Mouse (Mus musculus) midbrain, embryonic 10.5 days (tissue): ENCODE measurements around the gene Spcs3. TPM values are rescaled to one million over a fixed set of nuclear protein-coding genes. Genes with fewer than 3 reads are reported as not detected.
A peak's percentile ranks its signal among the peaks of the same experiment; 100 is the strongest.

Experiments
- DNase-seq: peaks from one replicate; pipeline ENCODE4 v3.0.0-alpha.2; 2017; ENCODE audit warnings: low spot score
- H3K27ac ChIP-seq: fragments of 300-500 bp; sonication (generic); replicated peaks from 2 replicates; pipeline ENCODE4 v1.5.1; 2016; ENCODE audit warnings: mild to moderate bottlenecking
- H3K27me3 ChIP-seq: fragments of 300-500 bp; sonication (generic); 2 replicates; pipeline ENCODE4 v1.6.1; 2016; ENCODE audit warnings: low read depth, mild to moderate bottlenecking; ENCODE audit not compliant: poor library complexity, severe bottlenecking
- H3K36me3 ChIP-seq: fragments of 300-500 bp; sonication (generic); 2 replicates; pipeline ENCODE4 v1.6.1; 2016; ENCODE audit warnings: mild to moderate bottlenecking, moderate library complexity
- H3K4me1 ChIP-seq: fragments of 300-500 bp; sonication (generic); 2 replicates; pipeline ENCODE4 v1.6.1; 2016
- H3K4me3 ChIP-seq: fragments of 300-500 bp; sonication (generic); 2 replicates; pipeline ENCODE4 v1.5.1; 2016; ENCODE audit warnings: mild to moderate bottlenecking, moderate library complexity
- H3K9me3 ChIP-seq: fragments of 300-500 bp; sonication (generic); replicated peaks from 2 replicates; pipeline ENCODE4 v1.6.1; 2016; ENCODE audit warnings: mild to moderate bottlenecking
- WGBS: fragments of 180-500 bp; shearing (Covaris S2); methylation state at CpG from one replicate; pipeline ENCODE4 v1.1.7; 2016; 5-methylcytosine and 5-hydroxymethylcytosine counted together
- polyA plus RNA-seq: library from polyadenylated mRNA; unstranded; fragments of >200 nt; fragmentation: Nextera tagmentation; extraction: Ambion mirVana; gene quantifications from 2 replicates; pipeline ENCODE4 v1.2.1, GENCODE M21; 2016

Spcs3 gene
- polyA plus RNA-seq, 1 experiment from 2014 or later, result 95.5 TPM

- Histone ChIP-seq H3K36me3 (no peaks in the 10 kb centered on the region), H3K9me3 (no peaks in the 10 kb centered on the region), H3K4me3 (no peak overlapping the region), H3K27me3 (peaks cover 12% of the 10 kb centered on the region), H3K27ac (no peak overlapping the region), H3K4me1 (no peaks in the 10 kb centered on the region)
- 63% methylated on average over 3 of the region's 3 CpGs for WGBS
- no peak for DNase-seq
Measured at GRCm38 (mm10) chr8:54493915-54494314, 35.9 kb downstream of the Spcs3 start.

- H3K27ac ChIP-seq, result no peak overlapping the region
- no peak overlapping the region for H3K4me3 ChIP-seq
- peaks cover 12% of the 10 kb centered on the region for H3K27me3 ChIP-seq
- WGBS, result 17% methylated on average over 6 of the region's 6 CpGs
- H3K36me3 ChIP-seq, result no peaks in the 10 kb centered on the region
- peak; percentile 46 for DNase-seq
- no peaks in the 10 kb centered on the region for H3K9me3 ChIP-seq
- H3K4me1 ChIP-seq, result no peaks in the 10 kb centered on the region
Measured at GRCm38 (mm10) chr8:54493110-54493509, 36.7 kb downstream of the Spcs3 start.

GRCm38 (mm10) chr8:54491934-54492333 lies 37.9 kb downstream of the Spcs3 start:
- WGBS, result 88% methylated on average over 4 of the region's 4 CpGs

DNA sequence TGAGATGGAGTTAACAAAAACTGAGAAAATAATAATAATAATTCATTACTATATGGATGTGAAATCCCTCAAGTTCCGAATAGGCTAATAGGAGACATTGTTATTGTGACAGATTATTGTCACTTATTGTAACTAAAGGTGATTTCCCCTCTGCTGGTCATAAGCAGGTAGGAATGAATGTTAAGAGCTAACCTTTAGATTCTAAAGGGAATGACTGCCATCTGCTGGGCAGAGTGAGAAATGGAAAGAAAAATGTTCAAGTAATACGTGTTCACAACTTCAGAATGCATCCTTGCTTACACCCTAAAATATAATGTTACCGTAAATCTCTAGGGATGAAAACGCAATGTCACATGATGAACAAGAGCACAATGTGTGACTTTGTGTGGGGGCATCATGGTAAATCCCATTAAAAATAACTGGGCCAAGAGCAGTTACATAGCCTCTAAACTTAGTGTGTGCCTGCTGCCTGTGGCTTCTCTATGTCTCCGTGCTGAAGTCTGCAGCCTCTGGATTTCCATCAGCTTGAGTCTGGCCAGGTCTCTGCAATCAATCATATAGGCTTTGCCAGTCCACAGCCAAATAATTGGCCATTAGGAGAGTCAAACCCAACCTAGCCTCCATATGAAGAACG lies 38.6 kb downstream of the Spcs3 start:
- 28% methylated on average over 6 of the region's 6 CpGs for WGBS
- Histone ChIP-seq H3K27me3 (peaks cover 12% of the 10 kb centered on the region), H3K9me3 (no peaks in the 10 kb centered on the region), H3K36me3 (no peaks in the 10 kb centered on the region), H3K27ac (no peak overlapping the region), H3K4me1 (0 out of 2 replicates have a peak, but pooled peaks cover 3% of the 10 kb centered on the region), H3K4me3 (no peak overlapping the region)
- DNase-seq, result no peak

More at GRCm38 (mm10) chr8:54491934-54492333, 37.9 kb downstream of the Spcs3 start:
- Histone ChIP-seq H3K27me3 (peaks cover 12% of the 10 kb centered on the region), H3K9me3 (no peaks in the 10 kb centered on the region), H3K4me3 (no peak overlapping the region), H3K36me3 (no peaks in the 10 kb centered on the region), H3K27ac (no peak overlapping the region), H3K4me1 (no peaks in the 10 kb centered on the region)
- no peak for DNase-seq

DNA sequence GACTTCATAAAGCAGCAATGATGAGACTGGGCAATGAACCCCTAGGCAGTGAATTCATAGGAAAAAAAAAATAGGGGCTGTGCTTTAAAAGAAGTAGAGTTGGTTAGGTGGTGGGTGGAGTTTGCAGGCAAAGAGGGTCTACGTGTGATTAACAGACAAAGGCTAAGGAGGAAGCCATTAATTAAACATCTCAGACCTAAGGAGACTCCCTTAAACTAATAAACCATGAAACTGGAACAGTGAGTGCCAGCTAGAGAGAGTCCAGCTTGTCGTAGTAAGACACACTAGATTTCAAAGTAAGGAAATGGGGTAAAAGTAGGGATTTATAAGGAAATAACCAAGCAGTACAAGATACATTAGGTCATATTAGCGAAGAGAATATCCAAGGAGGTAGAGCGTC lies 41.4 kb downstream of the Spcs3 start:
- no peaks in the 10 kb centered on the region for H3K36me3 ChIP-seq
- no peak overlapping the region for H3K27ac ChIP-seq
- 88% methylated on average over 4 of the region's 4 CpGs for WGBS
- no peaks in the 10 kb centered on the region for H3K9me3 ChIP-seq
- H3K4me1 ChIP-seq, result 0 out of 2 replicates have a peak, but pooled peaks cover 3% of the 10 kb centered on the region
- peaks cover 12% of the 10 kb centered on the region for H3K27me3 ChIP-seq
- no peak overlapping the region for H3K4me3 ChIP-seq
- DNase-seq, result no peak

DNA sequence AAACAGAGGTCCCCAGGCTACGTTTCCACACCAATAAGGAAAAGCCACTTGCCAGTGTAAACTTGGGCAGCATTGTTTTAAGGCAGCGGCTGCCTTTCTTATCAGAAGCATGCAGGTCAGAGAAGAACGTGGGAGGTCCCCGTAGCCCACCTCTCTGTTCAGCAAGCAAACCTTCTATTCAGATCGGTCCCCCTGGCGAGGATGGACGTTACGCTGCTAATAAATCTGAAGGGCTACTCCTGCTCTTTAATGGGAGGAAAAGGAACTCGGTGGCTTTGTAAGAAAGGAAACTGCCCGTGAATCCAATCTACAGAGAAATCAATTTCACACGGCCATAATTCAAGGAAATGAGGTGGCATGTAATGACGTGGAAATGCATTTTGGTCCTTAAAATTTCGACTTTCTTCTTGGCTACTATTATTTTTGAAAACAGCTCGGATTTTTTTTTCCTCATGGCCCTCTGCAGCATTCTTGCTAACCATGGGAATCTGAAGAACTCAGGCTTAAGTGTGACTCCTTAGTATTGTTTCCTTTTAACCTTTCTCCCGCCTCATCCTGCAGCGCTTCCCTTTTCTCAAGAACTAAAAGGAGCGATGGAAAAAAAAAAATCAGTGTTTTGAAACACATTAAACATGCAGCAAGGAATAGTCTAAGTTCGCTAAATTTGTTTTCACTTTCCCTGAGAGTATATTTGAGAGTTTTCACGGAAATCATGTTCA lies 43.1 kb downstream of the Spcs3 start:
- no peaks in the 10 kb centered on the region for H3K9me3 ChIP-seq
- peak overlapping the region; percentile 11; the same call in 1 of the 2 replicates for H3K4me3 ChIP-seq
- peaks cover 4% of the 10 kb centered on the region; the same call in 1 of the 2 replicates for H3K27me3 ChIP-seq
- H3K36me3 ChIP-seq, result no peaks in the 10 kb centered on the region
- H3K4me1 ChIP-seq, result 0 out of 2 replicates have a peak, but pooled peaks cover 3% of the 10 kb centered on the region
- DNase-seq, result no peak
- WGBS, result 57% methylated on average over 19 of the region's 19 CpGs
- no peak overlapping the region for H3K27ac ChIP-seq

Other genes starting within 250 kb of the Spcs3 start
- gene Asb5, start 418 bp downstream of the Spcs3 start, polyA plus RNA-seq, result 3.7 and 7.1 TPM in 2 replicates
- gene Spata4, start 70.8 kb upstream of the Spcs3 start, polyA plus RNA-seq, result not detected in 2 replicates